Mouse (Mus musculus): ENCODE measurements around the gene Rpn1. TPM values are rescaled to one million over a fixed set of nuclear protein-coding genes. Genes with fewer than 3 reads are reported as not detected.

The Rpn1 gene
- polyA plus RNA-seq, 1 experiment from 2014 or later, result 256 TPM

DNA sequence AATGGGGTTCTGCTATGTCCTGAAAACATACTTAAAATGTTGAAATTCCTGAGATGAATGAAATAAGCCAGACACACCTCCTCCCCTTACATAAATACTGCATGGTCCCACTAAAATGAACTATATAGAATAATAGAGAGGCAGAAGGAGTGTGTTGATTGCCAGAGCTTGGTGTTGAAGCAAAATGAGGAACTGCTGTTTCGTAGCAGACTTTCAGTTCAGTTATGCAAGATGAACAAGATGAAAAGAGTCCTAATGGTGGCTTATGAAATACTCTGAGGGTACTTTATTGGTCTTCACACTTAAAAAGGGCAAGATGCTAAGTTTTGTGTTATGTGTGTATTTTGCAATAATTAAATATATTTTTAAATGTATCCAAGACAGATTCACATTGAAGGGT is 15.5 kb upstream of the Rpn1 start:
- no peak for ATAC-seq (ENCODE audit: low FRiP score, low read depth)
- H3K27ac ChIP-seq (replicated peaks), result no peak overlapping the region
- no peak overlapping the region for H3K9ac ChIP-seq (replicated peaks)
- H3K4me2 ChIP-seq (replicated peaks), result no peak overlapping the region
- H3K4me3 ChIP-seq, result no peak overlapping the region
- WGBS, result 93% methylated on average over 1 of the region's 1 CpGs
- H3K36me3 ChIP-seq, result no peaks in the 10 kb centered on the region
- no peaks in the 10 kb centered on the region for H3K4me1 ChIP-seq
- H3K9me3 ChIP-seq, result no peaks in the 10 kb centered on the region
- H3K27me3 ChIP-seq, result peaks cover 16% of the 10 kb centered on the region; the same call in 1 of the 2 replicates

DNA sequence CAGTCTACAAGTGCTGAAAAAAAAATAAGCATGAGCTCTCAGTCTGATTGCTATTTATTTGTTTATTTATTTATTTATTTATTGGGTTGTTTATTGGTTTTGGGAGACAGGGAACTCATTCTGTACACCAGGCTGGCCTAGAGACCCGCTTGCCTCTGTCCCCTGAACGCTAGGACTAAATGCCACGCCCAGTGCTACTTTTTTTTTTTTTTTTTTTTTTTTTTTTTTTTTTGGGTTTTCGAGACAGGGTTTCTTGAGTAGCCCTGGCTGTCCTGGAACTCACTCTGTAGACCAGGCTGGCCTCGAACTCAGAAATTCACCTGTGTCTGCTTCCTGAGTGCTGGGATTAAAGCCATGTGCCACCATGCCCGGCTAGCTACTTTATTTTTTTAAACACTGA is 13.8 kb upstream of the Rpn1 start:
- Histone ChIP-seq H3K4me3 (no peak overlapping the region), H3K9ac (replicated peaks) (no peak overlapping the region), H3K9me3 (no peaks in the 10 kb centered on the region), H3K36me3 (no peaks in the 10 kb centered on the region), H3K27ac (replicated peaks) (no peak overlapping the region), H3K4me1 (peaks cover 3% of the 10 kb centered on the region; the same call in 1 of the 2 replicates), H3K27me3 (peaks cover 17% of the 10 kb centered on the region; the same call in 1 of the 2 replicates), H3K4me2 (replicated peaks) (no peak overlapping the region)
- WGBS, result 76% methylated on average over 6 of the region's 6 CpGs
- ATAC-seq (ENCODE audit: low FRiP score, low read depth), result no peak

DNA sequence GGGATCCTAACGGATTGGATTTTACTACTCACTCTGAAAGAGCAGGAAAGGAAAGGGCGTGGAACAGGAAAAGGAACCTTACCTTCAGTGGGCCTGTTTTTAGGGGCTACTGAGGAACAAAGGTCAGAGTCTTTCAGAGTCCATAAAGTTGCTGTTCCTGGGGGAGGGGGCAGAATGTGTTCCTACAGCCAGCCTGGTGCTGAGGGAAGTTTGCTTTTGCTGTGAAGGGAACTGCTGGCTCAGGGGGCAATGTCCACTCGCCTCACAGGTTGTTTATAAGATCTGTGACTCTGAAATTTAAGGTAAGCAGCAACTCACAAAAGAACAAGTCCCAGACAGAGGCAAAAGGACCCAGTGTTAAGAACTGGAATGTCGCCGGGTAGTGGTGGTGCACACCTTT is 13.1 kb upstream of the Rpn1 start:
- no peak overlapping the region for H3K9ac ChIP-seq (replicated peaks)
- peaks cover 6% of the 10 kb centered on the region; the same call in 1 of the 2 replicates for H3K4me1 ChIP-seq
- no peak overlapping the region for H3K4me2 ChIP-seq (replicated peaks)
- H3K9me3 ChIP-seq, result no peaks in the 10 kb centered on the region
- H3K27me3 ChIP-seq, result peaks cover 17% of the 10 kb centered on the region; the same call in 1 of the 2 replicates
- no peak overlapping the region for H3K4me3 ChIP-seq
- WGBS, result 86% methylated on average over 5 of the region's 5 CpGs
- no peaks in the 10 kb centered on the region for H3K36me3 ChIP-seq
- no peak for ATAC-seq (ENCODE audit: low FRiP score, low read depth)
- no peak overlapping the region for H3K27ac ChIP-seq (replicated peaks)

DNA sequence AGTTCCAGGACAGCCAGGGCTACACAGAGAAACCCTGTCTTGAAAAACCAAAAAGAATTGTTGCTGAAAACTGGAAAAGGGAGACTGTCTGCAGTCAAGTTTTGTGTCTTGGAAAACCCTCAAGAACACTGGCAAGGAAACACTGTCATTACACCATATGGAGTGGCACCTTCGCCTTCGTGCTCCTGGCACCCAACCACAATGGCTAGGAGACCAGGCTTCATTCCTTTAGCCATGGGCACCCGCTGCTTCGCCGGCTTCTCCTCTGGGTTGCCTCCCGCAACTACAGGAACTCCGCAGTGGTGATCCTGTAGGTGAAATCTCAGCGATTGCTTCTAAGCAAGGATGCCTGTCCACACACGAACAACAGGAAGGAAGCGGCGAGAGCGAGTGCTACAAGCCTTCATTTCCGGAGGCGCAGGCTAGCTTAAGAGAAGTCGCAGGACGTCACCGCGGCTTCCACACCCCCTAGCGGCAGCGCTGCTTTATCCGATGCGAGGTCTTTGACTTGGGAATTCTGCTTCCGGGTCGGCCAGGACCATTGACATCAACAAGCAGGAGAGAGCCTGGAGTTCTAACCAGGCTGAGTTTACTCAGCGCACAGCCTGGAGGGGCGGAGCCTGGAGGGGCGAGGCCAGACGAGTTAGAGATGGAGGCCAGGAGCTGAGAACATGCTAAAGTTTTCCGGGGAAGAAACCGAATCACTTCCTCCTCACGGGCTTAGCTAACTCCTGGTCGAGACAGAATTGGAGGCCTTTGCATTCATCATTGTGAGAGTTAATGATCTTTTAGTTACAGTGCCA is 9.3 kb upstream of the Rpn1 start:
- ATAC-seq (ENCODE audit: low FRiP score, low read depth), result peak; percentile 98
- peak overlapping the region; percentile 60 for H3K9ac ChIP-seq (replicated peaks)
- peak overlapping the region; percentile 68 for H3K4me2 ChIP-seq (replicated peaks)
- no peaks in the 10 kb centered on the region for H3K36me3 ChIP-seq
- no peaks in the 10 kb centered on the region for H3K9me3 ChIP-seq
- H3K4me1 ChIP-seq, result peaks cover 6% of the 10 kb centered on the region; the same call in 1 of the 2 replicates
- WGBS, result 5% methylated on average over 32 of the region's 32 CpGs
- H3K27me3 ChIP-seq, result peaks cover 39% of the 10 kb centered on the region
- H3K27ac ChIP-seq (replicated peaks), result peak overlapping the region; percentile 85
- H3K4me3 ChIP-seq, result peak overlapping the region; percentile 44

DNA sequence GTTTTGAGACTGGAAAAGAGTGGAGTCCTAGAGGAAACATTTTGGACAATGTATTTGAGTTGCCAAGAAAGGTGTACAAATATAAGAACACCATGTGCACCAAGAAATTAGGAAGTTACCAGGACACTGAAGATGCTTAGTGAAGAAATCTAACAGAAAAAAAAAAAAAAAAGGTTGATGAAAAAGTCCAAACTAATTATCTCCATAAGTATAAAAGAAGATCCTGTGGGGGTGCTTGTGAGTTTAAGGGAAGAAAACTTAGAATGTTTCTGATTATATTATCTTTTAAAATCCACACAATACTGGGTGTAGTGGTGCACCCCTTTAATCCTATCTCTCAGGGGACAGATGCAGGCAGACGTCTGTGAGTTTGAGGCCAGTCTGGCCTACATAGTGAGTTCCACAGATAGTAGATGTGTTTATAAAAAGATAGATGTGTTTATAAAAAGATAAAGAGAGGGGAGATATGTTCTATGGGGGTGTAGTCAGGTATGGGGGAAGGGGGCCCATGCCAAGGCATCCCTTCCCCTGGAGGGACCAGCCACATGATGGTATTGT is 8.2 kb upstream of the Rpn1 start:
- no peaks in the 10 kb centered on the region for H3K36me3 ChIP-seq
- no peak for ATAC-seq (ENCODE audit: low FRiP score, low read depth)
- peaks cover 37% of the 10 kb centered on the region for H3K27me3 ChIP-seq
- no peak overlapping the region for H3K9ac ChIP-seq (replicated peaks)
- no peak overlapping the region for H3K27ac ChIP-seq (replicated peaks)
- H3K4me1 ChIP-seq, result peaks cover 6% of the 10 kb centered on the region; the same call in 1 of the 2 replicates
- H3K4me2 ChIP-seq (replicated peaks), result no peak overlapping the region
- WGBS, result 73% methylated on average over 1 of the region's 1 CpGs
- H3K9me3 ChIP-seq, result no peaks in the 10 kb centered on the region
- H3K4me3 ChIP-seq, result no peak overlapping the region

DNA sequence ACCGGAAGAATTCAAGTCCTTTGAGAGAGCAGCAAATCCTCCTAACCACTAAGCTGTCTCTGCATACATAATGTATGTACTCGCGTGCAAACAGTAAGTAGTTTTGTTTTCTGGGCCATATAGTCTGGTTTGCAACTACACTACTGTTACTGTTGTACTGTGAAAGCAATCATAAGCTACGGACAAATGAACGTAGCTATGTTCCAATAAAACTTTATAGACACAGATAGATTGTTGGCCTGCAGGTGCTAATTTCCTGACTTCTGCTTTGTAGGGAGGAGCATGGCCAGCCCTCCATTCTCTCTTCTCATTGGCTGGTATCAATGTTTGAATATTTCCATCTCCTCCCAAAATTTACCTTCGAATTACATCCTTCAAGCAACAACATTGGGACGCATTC is 1.2 kb upstream of the Rpn1 start:
- peaks cover 14% of the 10 kb centered on the region for H3K27me3 ChIP-seq
- ATAC-seq (ENCODE audit: low FRiP score, low read depth), result no peak
- peaks cover 22% of the 10 kb centered on the region for H3K4me1 ChIP-seq
- no peak overlapping the region for H3K9ac ChIP-seq (replicated peaks)
- no peak overlapping the region for H3K4me2 ChIP-seq (replicated peaks)
- no peaks in the 10 kb centered on the region for H3K36me3 ChIP-seq
- no peak overlapping the region for H3K27ac ChIP-seq (replicated peaks)
- 75% methylated on average over 7 of the region's 7 CpGs for WGBS
- no peak overlapping the region for H3K4me3 ChIP-seq
- no peaks in the 10 kb centered on the region for H3K9me3 ChIP-seq

DNA sequence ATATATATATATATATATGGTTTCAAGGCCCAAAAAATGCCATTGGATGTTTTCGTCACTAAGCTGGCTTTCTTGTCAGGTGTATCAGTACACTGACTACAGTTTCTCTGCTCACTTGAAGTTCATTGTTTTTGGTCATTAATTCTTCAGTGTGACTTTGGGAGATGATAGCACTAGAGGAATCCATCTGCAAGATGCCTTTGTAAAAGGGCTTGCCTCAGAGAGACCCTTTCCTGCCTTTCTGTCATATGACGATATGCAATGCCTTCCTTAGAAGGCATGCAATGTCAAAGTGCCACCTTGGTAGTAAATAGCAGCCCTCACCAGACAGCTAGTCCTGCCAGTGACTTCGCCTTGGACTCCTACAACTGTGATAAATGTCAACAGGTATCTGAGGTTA is 610 bp upstream of the Rpn1 start:
- no peak; the same call in 1 of the 2 replicates for ATAC-seq (ENCODE audit: low FRiP score, low read depth)
- H3K36me3 ChIP-seq, result peaks cover 5% of the 10 kb centered on the region
- WGBS, result 70% methylated on average over 3 of the region's 3 CpGs
- H3K9me3 ChIP-seq, result no peaks in the 10 kb centered on the region
- peaks cover 22% of the 10 kb centered on the region for H3K4me1 ChIP-seq
- no peak overlapping the region for H3K27ac ChIP-seq (replicated peaks)
- H3K4me3 ChIP-seq, result peak overlapping the region; percentile 97
- H3K4me2 ChIP-seq (replicated peaks), result peak overlapping the region; percentile 96
- H3K9ac ChIP-seq (replicated peaks), result no peak overlapping the region
- peaks cover 14% of the 10 kb centered on the region for H3K27me3 ChIP-seq

DNA sequence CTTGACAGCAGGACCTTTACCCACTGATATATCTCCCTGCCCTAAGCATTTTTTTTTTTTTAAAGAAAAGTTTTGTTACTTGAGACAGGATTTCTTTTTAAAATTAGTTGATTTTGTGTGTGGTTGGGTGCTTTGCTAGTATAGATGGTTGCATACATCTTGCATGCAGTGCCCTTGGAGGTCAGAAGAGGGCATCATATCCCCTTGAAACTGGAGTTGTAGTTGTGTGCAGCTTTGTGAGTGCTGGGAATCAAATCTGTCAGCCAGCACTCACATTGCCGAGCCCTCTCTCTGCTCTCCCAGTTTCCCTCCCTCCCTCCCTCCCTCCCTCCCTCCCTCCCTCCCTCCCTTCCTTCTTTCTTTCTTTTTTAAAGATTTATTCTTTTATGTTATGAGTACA is 4.7 kb downstream of the Rpn1 start:
- ATAC-seq (ENCODE audit: low FRiP score, low read depth), result no peak
- Histone ChIP-seq H3K27me3 (no peaks in the 10 kb centered on the region), H3K9ac (replicated peaks) (no peak overlapping the region), H3K9me3 (no peaks in the 10 kb centered on the region), H3K4me1 (peaks cover 22% of the 10 kb centered on the region), H3K4me2 (replicated peaks) (no peak overlapping the region), H3K4me3 (no peak overlapping the region), H3K36me3 (peaks cover 50% of the 10 kb centered on the region), H3K27ac (replicated peaks) (no peak overlapping the region)
- 67% methylated on average over 1 of the region's 1 CpGs for WGBS

DNA sequence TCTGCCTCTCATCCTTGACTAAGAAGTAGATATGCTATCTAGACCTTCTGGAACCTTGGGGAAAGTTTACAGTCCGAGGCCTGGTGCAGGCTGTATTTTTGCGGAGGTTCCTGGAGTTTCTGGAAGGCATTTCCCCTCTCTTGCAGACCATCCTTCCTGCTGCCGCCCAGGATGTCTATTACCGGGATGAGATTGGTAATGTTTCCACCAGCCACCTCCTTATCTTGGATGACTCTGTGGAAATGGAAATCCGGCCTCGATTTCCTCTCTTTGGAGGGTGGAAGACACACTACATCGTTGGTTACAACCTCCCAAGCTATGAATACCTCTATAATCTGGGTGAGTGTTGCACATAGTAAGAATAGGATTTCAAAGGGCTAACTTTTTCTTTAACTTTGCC is 11.1 kb downstream of the Rpn1 start:
- no peaks in the 10 kb centered on the region for H3K9me3 ChIP-seq
- no peak overlapping the region for H3K4me3 ChIP-seq
- H3K4me1 ChIP-seq, result no peaks in the 10 kb centered on the region
- no peak for ATAC-seq (ENCODE audit: low FRiP score, low read depth)
- H3K36me3 ChIP-seq, result peaks cover 93% of the 10 kb centered on the region
- H3K4me2 ChIP-seq (replicated peaks), result no peak overlapping the region
- H3K27me3 ChIP-seq, result no peaks in the 10 kb centered on the region
- H3K27ac ChIP-seq (replicated peaks), result no peak overlapping the region
- no peak overlapping the region for H3K9ac ChIP-seq (replicated peaks)
- WGBS, result 94% methylated on average over 7 of the region's 7 CpGs

DNA sequence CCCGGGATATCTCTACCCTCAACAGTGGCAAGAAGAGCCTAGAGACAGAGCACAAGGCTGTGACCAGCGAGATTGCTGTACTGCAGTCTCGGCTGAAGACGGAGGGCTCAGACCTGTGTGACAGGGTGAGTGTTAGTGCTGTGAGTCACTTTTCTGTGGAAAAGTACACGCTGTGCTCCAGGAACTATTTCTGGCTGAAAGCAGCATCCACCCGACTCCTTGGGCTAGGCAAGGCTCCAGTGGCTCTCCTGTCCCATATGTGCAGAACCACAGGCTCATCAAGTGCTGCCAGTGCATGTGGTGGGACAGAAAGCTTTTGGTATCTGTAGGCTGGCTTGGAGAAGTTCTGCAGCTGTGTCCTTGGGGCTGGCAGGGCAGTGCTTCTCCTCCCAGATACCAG is 17.8 kb downstream of the Rpn1 start:
- no peak for ATAC-seq (ENCODE audit: low FRiP score, low read depth)
- H3K36me3 ChIP-seq, result peaks cover 75% of the 10 kb centered on the region
- no peaks in the 10 kb centered on the region for H3K27me3 ChIP-seq
- peaks cover 12% of the 10 kb centered on the region for H3K4me1 ChIP-seq
- no peak overlapping the region for H3K4me2 ChIP-seq (replicated peaks)
- no peaks in the 10 kb centered on the region for H3K9me3 ChIP-seq
- no peak overlapping the region for H3K9ac ChIP-seq (replicated peaks)
- 96% methylated on average over 6 of the region's 6 CpGs for WGBS
- H3K4me3 ChIP-seq, result no peak overlapping the region
- H3K27ac ChIP-seq (replicated peaks), result no peak overlapping the region

DNA sequence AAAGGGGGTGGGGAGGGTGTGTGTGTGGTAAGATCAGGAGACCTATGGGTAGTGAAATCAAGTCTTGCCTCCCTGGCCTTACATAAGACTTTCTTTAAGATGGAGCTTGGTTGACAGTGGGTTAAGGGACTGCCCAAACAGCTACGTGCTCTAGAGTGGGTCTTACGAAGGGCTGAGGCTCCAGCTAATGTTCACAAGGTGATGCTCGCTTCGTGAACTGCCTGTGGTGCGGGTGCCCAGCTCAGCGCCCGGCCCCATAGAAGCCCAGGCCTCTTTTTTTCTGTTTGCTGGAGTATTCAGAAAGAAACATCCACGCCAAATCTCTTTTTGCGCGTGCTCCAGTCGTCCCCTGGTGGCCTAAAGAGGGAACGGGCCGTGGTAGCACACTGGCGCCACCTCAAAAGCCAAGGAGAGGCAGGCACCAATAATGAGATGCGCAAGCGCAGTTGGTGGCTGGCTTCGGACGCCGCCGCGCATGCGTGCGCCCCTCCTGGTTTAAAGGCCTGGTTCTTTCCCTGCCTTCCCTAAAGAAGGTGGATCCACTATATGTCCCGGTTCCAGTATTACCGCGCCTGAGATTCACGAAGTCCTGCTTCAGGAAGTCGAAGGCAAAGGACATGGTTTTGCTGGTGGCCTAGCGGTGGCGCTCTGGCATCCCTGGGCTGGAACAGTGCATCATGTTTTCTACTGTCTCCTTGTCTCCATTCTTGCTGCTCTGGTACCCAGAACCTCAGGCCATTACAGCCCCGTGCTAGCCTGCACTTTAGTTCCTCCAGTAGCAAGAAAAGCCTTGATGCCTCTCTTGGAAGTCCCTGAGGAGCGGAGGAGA is 21.7 kb downstream of the Rpn1 start:
- H3K36me3 ChIP-seq, result peaks cover 39% of the 10 kb centered on the region
- H3K27me3 ChIP-seq, result no peaks in the 10 kb centered on the region; the same call in 1 of the 2 replicates
- 11% methylated on average over 32 of the region's 32 CpGs for WGBS
- peak overlapping the region; percentile 37; the same call in 1 of the 2 replicates for H3K9ac ChIP-seq (replicated peaks)
- peaks cover 12% of the 10 kb centered on the region for H3K4me1 ChIP-seq
- peak overlapping the region; percentile 10; the same call in 1 of the 2 replicates for H3K4me3 ChIP-seq
- peak overlapping the region; percentile 41 for H3K4me2 ChIP-seq (replicated peaks)
- no peaks in the 10 kb centered on the region for H3K9me3 ChIP-seq
- peak overlapping the region; percentile 65 for H3K27ac ChIP-seq (replicated peaks)
- ATAC-seq (ENCODE audit: low FRiP score, low read depth), result peak; percentile 90

All from midbrain, embryonic 12.5 days (tissue).